Mouse (Mus musculus): ENCODE measurements around the gene Zcchc7. TPM values are rescaled to one million over a fixed set of nuclear protein-coding genes. Genes with fewer than 3 reads are reported as not detected.

Gene Zcchc7
- total and polyA plus RNA-seq, 3 experiments: 17.8 to 18.2 TPM; not detected in 1

DNA sequence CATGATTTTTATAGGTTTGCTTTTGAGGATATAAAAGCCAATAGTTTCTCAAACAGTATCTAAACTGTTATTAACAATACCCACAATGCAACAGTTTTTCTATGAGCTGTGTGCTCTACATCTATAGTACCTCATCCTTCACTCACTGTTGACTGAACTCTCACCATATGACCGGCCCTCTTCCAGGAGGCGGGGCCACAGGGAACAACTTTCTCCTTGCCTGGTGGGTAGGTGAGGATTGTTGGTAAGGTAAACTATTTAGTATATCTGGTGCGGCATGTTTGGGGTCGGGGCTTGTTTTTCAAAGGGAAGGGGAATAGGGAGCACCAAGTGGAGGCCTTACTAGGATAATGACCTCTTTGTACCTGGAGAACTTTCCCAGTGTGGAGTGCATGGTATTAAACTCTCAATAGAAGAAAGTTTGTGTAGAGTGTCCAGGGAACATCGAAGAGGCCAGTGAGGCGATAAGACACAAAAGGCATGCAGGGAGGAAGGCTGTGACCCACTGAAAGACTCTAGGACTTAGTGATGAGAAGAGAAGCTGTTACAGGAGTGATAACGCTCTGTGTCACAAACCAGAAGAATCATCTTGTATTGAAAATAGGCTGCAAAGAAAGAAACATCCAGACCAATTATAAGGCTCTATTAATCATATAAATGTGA, 166.9 kb downstream of the Zcchc7 start:
- Histone ChIP-seq H3K79me2 (ENCODE audit: control insufficient read depth, insufficient read depth, low read length, poor library complexity) (no peaks in the 10 kb centered on the region), H3K27me3 (ENCODE audit: control insufficient read depth in 1 of 2, insufficient read depth in 2 of 2, low read length in 2 of 2) (no peaks in the 10 kb centered on the region), H3K9ac (ENCODE audit: control insufficient read depth, low read depth, low read length, poor library complexity, severe bottlenecking) (no peak overlapping the region), H3K9me3 (replicated peaks; ENCODE audit: insufficient read depth, low read length) (no peaks in the 10 kb centered on the region), H3K36me3 (ENCODE audit: control insufficient read depth in 1 of 2, insufficient read depth in 2 of 2, low read length in 2 of 2) (peaks cover 0 to 7% of the 10 kb centered on the region in 2 experiments; a peak in 1 of 4 replicates), H3K4me3 (ENCODE audit: control insufficient read depth in 1 of 2, insufficient read depth in 1 of 2, low read depth in 2 of 2, low read length in 2 of 2) (no peak overlapping the region), H3K4me1 (ENCODE audit: control insufficient read depth in 1 of 2, insufficient read depth in 2 of 2, low read length in 2 of 2) (no peaks in the 10 kb centered on the region), H3K27ac (ENCODE audit: control insufficient read depth, low read depth, low read length) (no peak overlapping the region)
- TF ChIP-seq MAFK (IDR thresholded peaks at IDR 0.05; ENCODE audit: borderline replicate concordance, low read depth, low read length): no peak
- no peak for TF ChIP-seq MXI1 (IDR thresholded peaks at IDR 0.05; ENCODE audit: low read depth, low read length)
- no peak for TF ChIP-seq CHD1 (IDR thresholded peaks at IDR 0.05; ENCODE audit: low read depth, low read length)
- TF ChIP-seq SMC3 (IDR thresholded peaks at IDR 0.05; ENCODE audit: low read depth, low read length): no peak
- TF ChIP-seq HCFC1 (IDR thresholded peaks at IDR 0.05; ENCODE audit: low read depth, low read length): no peak
- TF ChIP-seq ZNF384 (IDR thresholded peaks at IDR 0.05; ENCODE audit: low read depth, low read length): no peak
- TF ChIP-seq KAT2A (conservative IDR thresholded peaks at IDR 0.05; ENCODE audit: low read depth, low read length): no peak
- no peak for TF ChIP-seq MEF2A (IDR thresholded peaks at IDR 0.05; ENCODE audit: extremely low read depth, insufficient replicate concordance, low read depth, low read length, poor library complexity, severe bottlenecking)
- no peak for TF ChIP-seq USF1 (IDR thresholded peaks at IDR 0.05; ENCODE audit: low read depth, low read length)
- no peak for TF ChIP-seq ZKSCAN1 (IDR thresholded peaks at IDR 0.05; ENCODE audit: low read depth, low read length)
- no peak for TF ChIP-seq TAL1 (IDR thresholded peaks at IDR 0.05; ENCODE audit: low read length)
- no peak for TF ChIP-seq MYB (IDR thresholded peaks at IDR 0.05; ENCODE audit: low read depth, low read length)
- no peak for TF ChIP-seq NRF1 (IDR thresholded peaks at IDR 0.05; ENCODE audit: insufficient read depth, low read depth, low read length, poor library complexity, severe bottlenecking)
- no peak for TF ChIP-seq POLR2AphosphoS2 (IDR thresholded peaks at IDR 0.05; ENCODE audit: low read length)
- no peak for TF ChIP-seq MAX (IDR thresholded peaks at IDR 0.05; ENCODE audit: low read length)
- TF ChIP-seq POLR2A (IDR thresholded peaks at IDR 0.05; ENCODE audit: control insufficient read depth in 1 of 2, insufficient read depth in 1 of 2, low read depth in 1 of 2, low read length in 2 of 2, poor library complexity in 1 of 2): no peak
- TF ChIP-seq BHLHE40 (IDR thresholded peaks at IDR 0.05; ENCODE audit: borderline replicate concordance, low read depth, low read length): no peak
- no peak for TF ChIP-seq RAD21 (IDR thresholded peaks at IDR 0.05; ENCODE audit: low read depth, low read length)
- no peak for TF ChIP-seq ZC3H11A (IDR thresholded peaks at IDR 0.05; ENCODE audit: low read depth, low read length)
- TF ChIP-seq ZMIZ1 (IDR thresholded peaks at IDR 0.05; ENCODE audit: low read depth, low read length): no peak
- DNase-seq (ENCODE audit: low read depth, low spot score): no peak

DNA sequence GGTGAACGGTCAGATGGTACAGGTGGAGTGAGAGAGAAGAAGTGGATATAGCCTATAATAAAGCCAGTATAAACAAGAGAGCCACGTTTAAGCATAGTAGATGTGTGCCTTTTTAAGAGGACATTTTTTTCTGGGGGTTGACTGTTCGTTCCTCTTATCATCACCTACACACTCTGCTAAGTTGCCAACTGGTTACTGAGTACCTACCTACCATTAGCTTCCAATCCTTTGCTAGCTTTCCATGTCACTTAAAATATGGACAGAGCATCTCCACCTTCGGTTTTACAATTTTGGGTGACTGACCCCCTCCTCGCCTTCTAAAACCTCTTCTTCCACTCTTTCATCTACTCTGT, 167.4 kb downstream of the Zcchc7 start:
- peaks cover 0 to 7% of the 10 kb centered on the region in 2 experiments; a peak in 1 of 4 replicates for H3K36me3 ChIP-seq (ENCODE audit: control insufficient read depth in 1 of 2, insufficient read depth in 2 of 2, low read length in 2 of 2)
- H3K4me3 ChIP-seq (ENCODE audit: control insufficient read depth in 1 of 2, insufficient read depth in 1 of 2, low read depth in 2 of 2, low read length in 2 of 2): no peak overlapping the region
- no peaks in the 10 kb centered on the region for H3K4me1 ChIP-seq (ENCODE audit: control insufficient read depth in 1 of 2, insufficient read depth in 2 of 2, low read length in 2 of 2)
- no peak for TF ChIP-seq MYC (IDR thresholded peaks at IDR 0.05; ENCODE audit: low read depth, low read length)
- no peak for TF ChIP-seq SIN3A (IDR thresholded peaks at IDR 0.05; ENCODE audit: low read length)
- no peak for TF ChIP-seq RCOR1 (IDR thresholded peaks at IDR 0.05; ENCODE audit: low read depth, low read length)
- no peak for TF ChIP-seq MAZ (IDR thresholded peaks at IDR 0.05; ENCODE audit: low read depth, low read length)
- TF ChIP-seq GATA1 (IDR thresholded peaks at IDR 0.05; ENCODE audit: low read depth, low read length): no peak
- TF ChIP-seq POLR2AphosphoS2 (IDR thresholded peaks at IDR 0.05; ENCODE audit: low read length): no peak
- H3K27ac ChIP-seq (ENCODE audit: control insufficient read depth, low read depth, low read length): no peak overlapping the region
- DNase-seq (ENCODE audit: low read depth, low spot score): no peak
- no peaks in the 10 kb centered on the region for H3K79me2 ChIP-seq (ENCODE audit: control insufficient read depth, insufficient read depth, low read length, poor library complexity)
- no peak overlapping the region for H3K9ac ChIP-seq (ENCODE audit: control insufficient read depth, low read depth, low read length, poor library complexity, severe bottlenecking)
- no peaks in the 10 kb centered on the region for H3K27me3 ChIP-seq (ENCODE audit: control insufficient read depth in 1 of 2, insufficient read depth in 2 of 2, low read length in 2 of 2)
- no peaks in the 10 kb centered on the region for H3K9me3 ChIP-seq (replicated peaks; ENCODE audit: insufficient read depth, low read length)

Measured in MEL (cell line).